Mouse (Mus musculus): ENCODE measurements around the gene Atp13a4.

The Atp13a4 gene

GRCm38 (mm10) chr16:29544829-29545228, at the start of gene Atp13a4:
Gene Atp13a4, minus strand, starts transcription at chr16:29544864.
- in situ Hi-C loops (cut with MboI; ENCODE audit: low sequenced_read_pairs) = no loop called here

- in situ Hi-C loops (cut with MboI; ENCODE audit: low sequenced_read_pairs) = no loop called here
These were observed 47.5 kb upstream of the Atp13a4 start for GRCm38 (mm10) chr16:29592171-29592570.

GRCm38 (mm10) chr16:29579787-29580176, 35.1 kb upstream of the Atp13a4 start:
- in situ Hi-C loops (cut with MboI; ENCODE audit: low sequenced_read_pairs) = no loop called here

DNA sequence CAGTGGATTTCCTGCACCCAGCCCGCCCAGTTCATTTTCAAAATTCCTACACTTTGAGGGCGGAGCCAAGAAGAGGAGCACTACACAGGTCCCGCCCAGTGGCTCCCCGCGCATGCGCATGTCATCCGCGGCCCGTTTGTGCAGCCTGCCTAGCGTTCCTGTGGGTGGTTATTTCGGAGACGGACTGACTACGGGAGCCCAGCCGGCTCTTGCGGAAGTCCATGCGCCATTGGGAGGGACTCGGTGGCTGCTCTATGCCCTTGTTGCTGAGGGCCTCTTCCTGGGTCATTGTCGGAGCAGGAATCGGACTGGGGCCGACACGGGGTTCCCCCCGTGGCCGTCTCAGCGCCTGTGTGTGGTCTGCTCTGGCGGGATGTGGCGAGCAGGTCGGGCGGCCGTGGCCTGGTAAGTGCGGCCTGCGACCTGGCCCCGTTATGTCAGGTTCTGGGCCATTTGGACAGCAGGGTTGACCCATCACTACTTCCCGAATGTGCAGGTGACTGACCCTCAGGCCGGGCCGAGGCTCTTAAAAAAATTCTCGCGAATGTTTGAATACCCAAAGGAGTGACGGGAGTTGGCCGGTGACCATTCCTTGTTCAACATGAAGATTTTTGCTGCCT, 34.6 kb upstream of the Atp13a4 start, which contains the start of gene Opa1:
Gene Opa1, plus strand, starts transcription at position 168 of the 620 bp plus-strand sequence.
- in situ Hi-C loops (cut with MboI; ENCODE audit: low sequenced_read_pairs) = no loop called here

DNA sequence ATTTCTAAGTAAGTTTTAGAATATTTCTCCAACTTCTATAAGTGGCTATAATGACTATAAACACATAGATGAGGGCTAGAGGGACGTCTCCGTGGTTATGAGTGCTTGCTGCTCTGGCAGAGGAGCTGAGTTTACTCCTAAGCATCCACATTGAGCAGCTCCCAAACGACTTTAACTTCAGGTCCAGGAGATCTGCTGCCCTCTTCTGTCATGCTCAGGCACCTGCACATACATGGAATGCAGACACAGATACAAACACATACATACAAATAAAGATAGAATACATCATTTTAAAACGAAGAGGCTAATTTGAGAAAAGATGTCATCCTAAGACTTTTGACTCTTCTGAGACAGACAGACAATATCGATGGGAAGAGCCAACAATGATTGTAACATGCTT, 31.0 kb upstream of the Atp13a4 start:
- in situ Hi-C loops (cut with MboI; ENCODE audit: low sequenced_read_pairs) = no loop called here

- in situ Hi-C loops (cut with MboI; ENCODE audit: low sequenced_read_pairs) = no loop called here
These were observed 29.3 kb upstream of the Atp13a4 start for GRCm38 (mm10) chr16:29574013-29574412.

DNA sequence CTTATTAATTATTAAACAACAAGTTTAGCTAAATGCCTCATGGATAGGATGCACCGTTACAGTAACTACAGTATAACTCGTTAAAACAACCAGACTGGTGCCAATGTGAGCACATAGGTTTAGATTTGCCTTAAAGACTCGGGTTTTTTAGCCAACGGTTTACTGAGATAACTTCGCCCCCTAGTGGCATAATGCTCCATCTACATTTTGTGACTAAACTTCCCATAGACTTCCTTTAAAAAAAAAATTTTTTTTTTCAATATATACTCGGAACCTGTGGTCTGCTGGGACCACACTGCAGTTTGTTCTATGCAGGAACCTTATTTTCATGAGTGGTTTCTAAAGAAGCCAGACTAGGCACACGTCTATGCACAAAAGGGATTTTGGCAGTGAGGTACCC, 16.2 kb upstream of the Atp13a4 start:
- in situ Hi-C loops (cut with MboI; ENCODE audit: low sequenced_read_pairs) = no loop called here

- in situ Hi-C loops (cut with MboI; ENCODE audit: low sequenced_read_pairs) = no loop called here
These were observed 15.8 kb upstream of the Atp13a4 start for GRCm38 (mm10) chr16:29560454-29560853.

DNA sequence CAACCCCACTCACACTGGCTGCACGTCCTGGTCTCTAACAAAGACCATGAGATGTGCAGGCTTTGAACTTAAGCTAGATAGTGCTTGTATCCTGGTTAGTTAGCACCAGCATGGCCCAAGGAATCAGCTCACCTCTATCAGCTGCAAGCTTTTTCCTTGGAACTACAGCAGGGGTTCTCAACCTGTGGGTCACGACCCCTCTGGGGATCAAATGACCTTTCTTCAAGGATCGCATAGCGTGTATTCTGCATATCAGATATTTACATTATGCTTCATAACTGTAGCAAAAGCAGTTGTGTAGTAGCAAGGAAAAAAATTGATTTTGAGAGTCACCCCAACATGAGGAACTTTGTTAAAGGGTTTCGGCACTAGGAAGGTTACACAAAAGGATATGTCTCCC, 15.0 kb upstream of the Atp13a4 start:
- in situ Hi-C loops (cut with MboI; ENCODE audit: low sequenced_read_pairs) = no loop called here

GRCm38 (mm10) chr16:29541261-29541683, 3.4 kb downstream of the Atp13a4 start:
- in situ Hi-C loops (cut with MboI; ENCODE audit: low sequenced_read_pairs) = no loop called here

GRCm38 (mm10) chr16:29539906-29540305, 4.8 kb downstream of the Atp13a4 start:
- in situ Hi-C loops (cut with MboI; ENCODE audit: low sequenced_read_pairs) = no loop called here

GRCm38 (mm10) chr16:29536411-29537204, 8.1 kb downstream of the Atp13a4 start:
- in situ Hi-C loops (cut with MboI; ENCODE audit: low sequenced_read_pairs) = no loop called here

- in situ Hi-C loops (cut with MboI; ENCODE audit: low sequenced_read_pairs) = no loop called here
These were observed 8.8 kb downstream of the Atp13a4 start for GRCm38 (mm10) chr16:29535866-29536265.

- in situ Hi-C loops (cut with MboI; ENCODE audit: low sequenced_read_pairs) = no loop called here
These were observed 11.0 kb downstream of the Atp13a4 start for GRCm38 (mm10) chr16:29533641-29534040.

- in situ Hi-C loops (cut with MboI; ENCODE audit: low sequenced_read_pairs) = no loop called here
These were observed 17.6 kb downstream of the Atp13a4 start for GRCm38 (mm10) chr16:29527085-29527484.

GRCm38 (mm10) chr16:29526585-29526984, 18.1 kb downstream of the Atp13a4 start:
- in situ Hi-C loops (cut with MboI; ENCODE audit: low sequenced_read_pairs) = no loop called here

GRCm38 (mm10) chr16:29512495-29512894, 32.2 kb downstream of the Atp13a4 start:
- in situ Hi-C loops (cut with MboI; ENCODE audit: low sequenced_read_pairs) = no loop called here

GRCm38 (mm10) chr16:29510743-29511142, 33.9 kb downstream of the Atp13a4 start:
- in situ Hi-C loops (cut with MboI; ENCODE audit: low sequenced_read_pairs) = no loop called here

GRCm38 (mm10) chr16:29509881-29510280, 34.8 kb downstream of the Atp13a4 start:
- in situ Hi-C loops (cut with MboI; ENCODE audit: low sequenced_read_pairs) = no loop called here

GRCm38 (mm10) chr16:29504671-29505070, 40.0 kb downstream of the Atp13a4 start:
- in situ Hi-C loops (cut with MboI; ENCODE audit: low sequenced_read_pairs) = no loop called here

DNA sequence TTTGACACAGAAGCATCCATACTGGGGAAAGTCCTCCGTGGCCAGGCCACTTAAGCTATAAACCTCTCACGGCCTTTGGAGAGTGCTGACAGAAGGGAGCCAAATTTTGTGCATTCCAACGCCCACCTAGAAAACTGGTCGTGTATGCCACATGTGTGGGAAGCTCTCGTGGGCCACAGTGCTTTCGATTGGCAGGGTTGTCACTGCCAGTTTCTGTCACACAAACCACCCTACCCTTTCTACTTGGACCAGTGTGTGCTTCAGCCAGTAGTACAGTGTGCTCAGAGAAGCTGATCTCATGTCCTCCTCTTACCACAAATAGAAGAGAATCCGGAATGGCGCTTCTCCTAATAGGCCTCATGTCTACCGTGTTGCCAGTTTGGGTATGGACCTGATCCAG, 40.5 kb downstream of the Atp13a4 start:
- in situ Hi-C loops (cut with MboI; ENCODE audit: low sequenced_read_pairs) = no loop called here

DNA sequence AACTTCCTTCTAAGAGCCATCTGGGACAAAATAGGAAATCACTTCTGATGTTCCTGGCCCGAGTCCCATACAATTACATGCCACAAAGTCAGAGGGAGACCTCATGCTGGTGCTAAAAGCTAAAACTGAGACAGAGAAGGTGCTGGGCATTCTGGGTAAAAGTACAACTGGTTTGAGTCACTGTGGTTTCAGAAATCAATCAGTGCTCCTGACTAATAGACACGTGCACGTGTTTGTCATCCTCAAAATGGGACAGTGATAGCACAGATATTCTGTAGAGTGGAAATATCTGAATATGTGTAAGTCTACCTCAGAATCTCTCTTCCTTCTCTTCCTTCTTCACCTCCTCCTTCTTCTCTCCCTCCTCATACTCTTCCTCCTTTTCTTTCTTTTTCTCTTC, 53.6 kb downstream of the Atp13a4 start:
- in situ Hi-C loops (cut with MboI; ENCODE audit: low sequenced_read_pairs) = no loop called here
